Mouse (Mus musculus) regulatory T cell (primary cell): ENCODE results near the gene Gys2.
"Not testable (repeated sequence)": the region's sequence is repeated elsewhere in the genome, so short reads cannot be mapped to it uniquely, and the experiment has no call there.

Experiments used
- in situ Hi-C: fragments of 300-600 bp; cut with MboI, MseI; formaldehyde crosslinking; loops from one replicate; pipeline ENCODE4 v1.15.1; 2025; ENCODE audit warnings: high pct_unique_total_duplicates

Gene Gys2

GRCm38 (mm10) chr6:142472801-142473203 lies at the start of gene Gys2:
TSS of gene Gys2 (minus strand) at chr6:142473109.
- in situ Hi-C loops, result no loop called here

DNA sequence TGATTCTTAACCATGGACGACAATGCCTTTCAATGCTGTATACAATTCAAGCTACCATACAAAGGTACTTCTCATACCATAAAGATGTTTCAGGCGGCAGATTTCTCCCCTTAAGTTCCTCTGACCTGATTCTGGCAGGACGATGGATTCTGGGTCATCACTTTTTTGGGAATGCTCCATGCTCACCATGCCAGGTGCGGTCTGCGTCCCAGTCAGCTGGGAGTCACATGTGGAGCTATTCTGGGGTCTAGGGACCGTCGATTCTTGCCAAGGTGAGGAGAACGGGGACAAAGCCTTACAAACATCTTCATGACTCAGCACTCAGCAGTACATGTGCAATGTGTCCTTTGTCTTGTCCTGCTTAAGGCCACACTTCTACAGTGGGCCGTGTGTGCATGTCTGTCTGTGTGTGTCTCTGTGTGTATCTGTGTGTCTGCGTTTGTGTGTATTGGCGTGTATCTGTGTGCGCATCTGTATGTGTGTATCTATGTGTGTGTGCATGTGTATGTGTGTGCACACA lies 48.7 kb upstream of the Gys2 start:
- in situ Hi-C loops, result loop anchor here (10.0 kb wide), 1 partner anchor 133 kb away; no protein-coding TSS in a partner anchor

DNA sequence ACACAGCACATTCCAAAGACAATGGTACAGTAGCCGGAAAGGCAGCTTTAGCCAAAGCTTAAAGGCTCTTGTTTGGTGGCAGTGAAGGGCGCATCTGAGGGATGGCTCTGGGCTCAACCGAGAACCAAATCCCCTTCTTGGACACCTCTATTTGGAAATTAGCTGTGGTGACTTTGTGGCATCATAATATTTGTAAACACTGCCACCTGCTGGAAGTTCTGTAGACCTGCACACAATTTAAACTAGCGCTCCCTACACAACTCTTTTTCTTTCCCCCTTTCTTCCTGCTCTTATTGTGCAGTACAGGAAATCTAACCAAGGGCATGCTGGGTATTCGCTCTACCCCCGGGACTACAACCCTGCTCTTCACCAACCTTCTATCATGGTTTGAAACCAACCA lies 46.2 kb upstream of the Gys2 start:
- in situ Hi-C loops, result no loop called here

DNA sequence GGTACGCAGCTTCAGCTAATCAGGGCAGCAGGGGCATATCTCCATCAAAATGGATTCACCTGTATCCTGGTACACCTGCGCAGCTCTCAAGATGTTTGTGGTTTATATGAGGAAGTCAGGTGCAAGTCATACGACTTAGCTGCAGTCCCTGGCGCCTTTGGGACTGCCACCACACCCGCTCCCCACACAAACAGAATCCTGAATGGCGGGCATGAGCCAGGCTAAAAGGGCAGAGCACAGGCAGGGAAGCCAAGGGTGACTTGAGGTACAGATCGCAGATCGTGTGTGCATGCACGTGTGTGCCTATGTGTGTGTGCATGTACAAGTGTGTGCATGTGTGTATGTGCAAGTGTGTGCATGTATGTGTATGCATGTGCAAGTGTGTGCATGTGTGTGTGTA lies 42.5 kb upstream of the Gys2 start:
- in situ Hi-C loops, result not testable (repeated sequence)

GRCm38 (mm10) chr6:142514912-142515311 lies 42.0 kb upstream of the Gys2 start:
- in situ Hi-C loops, result no loop called here

- in situ Hi-C loops, result no loop called here
These were observed 40.0 kb upstream of the Gys2 start for GRCm38 (mm10) chr6:142512902-142513301.

- in situ Hi-C loops, result no loop called here
These were observed 38.7 kb upstream of the Gys2 start for GRCm38 (mm10) chr6:142511516-142512135.

- in situ Hi-C loops, result no loop called here
These were observed 35.8 kb upstream of the Gys2 start for GRCm38 (mm10) chr6:142508663-142509062.

DNA sequence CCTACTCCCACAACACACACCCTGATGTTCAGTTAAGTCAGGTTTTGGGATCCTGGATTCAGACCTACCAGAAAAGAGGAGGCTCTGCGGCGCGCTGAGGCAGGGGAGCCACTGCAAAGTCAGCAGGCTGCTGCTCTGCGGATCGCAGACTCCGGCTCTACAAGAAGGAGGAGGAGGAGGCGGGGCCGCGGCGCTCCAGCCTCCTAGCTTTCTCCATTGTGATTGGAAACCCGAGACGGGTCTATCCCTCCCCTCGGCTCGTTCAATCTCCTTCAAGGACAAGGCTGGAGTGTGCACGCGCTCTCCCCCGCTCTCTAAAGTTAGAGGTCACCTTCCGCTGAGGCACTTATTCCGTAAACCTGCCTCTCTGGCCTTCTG lies 34.9 kb upstream of the Gys2 start, which contains the start of gene Ldhb:
Gene Ldhb, minus strand, starts transcription at position 173 of the 378 bp plus-strand sequence.
- in situ Hi-C loops, result no loop called here

- in situ Hi-C loops, result no loop called here
These were observed 34.3 kb upstream of the Gys2 start for GRCm38 (mm10) chr6:142507033-142507784.

- in situ Hi-C loops, result no loop called here
These were observed 33.6 kb upstream of the Gys2 start for GRCm38 (mm10) chr6:142506338-142507032.

GRCm38 (mm10) chr6:142503601-142504000 lies 30.7 kb upstream of the Gys2 start:
- in situ Hi-C loops, result no loop called here

- in situ Hi-C loops, result no loop called here
These were observed 29.7 kb upstream of the Gys2 start for GRCm38 (mm10) chr6:142502519-142503125.

DNA sequence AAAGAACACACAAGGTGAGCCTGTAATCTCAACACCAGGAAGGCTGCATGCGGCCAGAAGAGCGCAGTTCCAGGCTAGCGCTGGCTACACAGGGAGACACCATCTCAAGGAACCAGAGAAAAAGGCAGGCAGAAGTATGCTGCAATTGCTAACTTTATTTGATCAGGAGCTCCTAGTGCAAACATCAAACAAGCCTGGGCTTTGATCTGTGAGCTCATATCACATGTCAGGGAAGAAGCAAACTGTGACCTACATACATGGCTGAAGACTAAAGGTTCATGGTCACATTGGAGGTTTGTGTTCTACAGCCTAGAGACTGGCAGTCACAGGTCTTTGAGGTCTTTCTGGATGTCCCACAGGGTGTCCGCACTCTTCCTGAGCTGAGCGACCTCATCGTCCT lies 17.2 kb upstream of the Gys2 start:
- in situ Hi-C loops, result not testable (repeated sequence)

DNA sequence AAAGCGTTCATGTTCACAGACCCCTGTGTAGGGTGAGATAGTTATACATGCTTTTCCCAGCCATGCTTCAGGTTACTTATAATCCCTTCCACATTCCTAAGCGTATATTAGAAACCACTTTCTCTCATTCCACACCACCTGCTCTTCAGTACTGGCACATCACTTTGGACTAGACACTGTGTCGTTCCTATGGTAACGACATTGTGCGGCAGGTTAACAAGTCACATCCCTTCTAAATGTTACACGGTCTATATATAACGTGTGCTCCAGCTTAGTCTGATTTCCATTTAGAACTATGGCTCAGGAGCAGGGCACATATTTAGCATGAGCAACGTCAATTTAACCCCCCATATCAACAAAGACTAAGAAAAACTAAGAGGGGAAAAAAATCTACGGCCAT lies 14.7 kb upstream of the Gys2 start:
- in situ Hi-C loops, result no loop called here

GRCm38 (mm10) chr6:142485478-142486123 lies 12.7 kb upstream of the Gys2 start:
- in situ Hi-C loops, result no loop called here

DNA sequence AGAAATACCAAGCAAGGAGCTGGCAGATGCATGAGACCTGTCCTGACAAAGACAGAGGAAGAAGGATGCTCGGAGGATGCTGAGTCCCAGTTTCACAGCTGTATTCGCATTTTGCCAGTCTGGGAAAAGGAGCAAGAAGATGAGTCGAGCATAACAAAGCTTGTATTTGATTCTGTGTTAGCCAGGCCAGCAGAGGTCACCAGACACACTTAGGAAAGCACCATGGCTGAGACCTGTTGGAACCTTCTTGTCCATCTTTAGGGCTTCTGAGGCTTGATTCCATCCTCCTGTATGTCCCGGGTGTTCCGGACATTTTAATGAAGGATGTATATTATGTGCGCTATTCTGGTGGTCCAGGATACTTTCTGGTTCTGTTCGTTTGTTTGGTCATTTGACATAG lies 4.3 kb upstream of the Gys2 start:
- in situ Hi-C loops, result no loop called here

GRCm38 (mm10) chr6:142471141-142471540 lies 1.8 kb downstream of the Gys2 start:
- in situ Hi-C loops, result no loop called here

DNA sequence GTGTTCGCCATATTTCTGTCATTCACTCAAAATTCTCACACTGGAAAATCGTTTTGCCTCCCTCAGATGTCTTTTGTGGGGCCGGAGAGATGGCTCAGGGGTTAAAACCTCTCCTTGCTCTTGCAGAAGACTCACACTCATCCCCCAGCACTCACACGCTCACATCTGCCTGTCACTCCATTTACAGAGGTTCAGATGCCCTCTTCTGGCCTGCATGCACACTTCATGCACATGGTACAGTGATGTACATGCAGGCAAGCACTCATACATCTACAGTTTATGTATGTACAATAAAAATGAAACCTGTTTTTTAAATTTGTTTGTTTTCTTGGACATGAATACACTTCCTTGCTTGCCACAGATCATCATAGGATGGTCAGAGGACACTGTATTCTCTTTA lies 3.3 kb downstream of the Gys2 start:
- in situ Hi-C loops, result no loop called here

DNA sequence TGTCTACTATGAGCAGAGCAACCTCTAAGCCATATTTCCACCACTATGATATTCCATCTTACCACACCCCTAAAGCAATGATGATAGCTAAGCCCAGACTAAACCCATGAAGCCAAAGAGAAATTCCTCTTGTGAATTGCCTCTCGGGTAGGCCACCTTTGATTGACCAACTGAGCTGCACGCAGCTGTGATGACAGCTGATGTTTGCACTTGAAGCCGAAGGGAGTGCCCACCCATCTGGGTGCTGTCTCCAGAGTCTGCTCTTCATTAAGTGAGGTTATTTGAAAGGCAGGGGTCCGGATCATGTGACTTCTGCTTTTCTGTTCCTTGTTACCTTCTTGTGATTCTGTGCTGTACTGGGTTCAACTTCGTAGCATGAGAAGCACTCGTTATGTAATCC lies 10.7 kb downstream of the Gys2 start:
- in situ Hi-C loops, result no loop called here

DNA sequence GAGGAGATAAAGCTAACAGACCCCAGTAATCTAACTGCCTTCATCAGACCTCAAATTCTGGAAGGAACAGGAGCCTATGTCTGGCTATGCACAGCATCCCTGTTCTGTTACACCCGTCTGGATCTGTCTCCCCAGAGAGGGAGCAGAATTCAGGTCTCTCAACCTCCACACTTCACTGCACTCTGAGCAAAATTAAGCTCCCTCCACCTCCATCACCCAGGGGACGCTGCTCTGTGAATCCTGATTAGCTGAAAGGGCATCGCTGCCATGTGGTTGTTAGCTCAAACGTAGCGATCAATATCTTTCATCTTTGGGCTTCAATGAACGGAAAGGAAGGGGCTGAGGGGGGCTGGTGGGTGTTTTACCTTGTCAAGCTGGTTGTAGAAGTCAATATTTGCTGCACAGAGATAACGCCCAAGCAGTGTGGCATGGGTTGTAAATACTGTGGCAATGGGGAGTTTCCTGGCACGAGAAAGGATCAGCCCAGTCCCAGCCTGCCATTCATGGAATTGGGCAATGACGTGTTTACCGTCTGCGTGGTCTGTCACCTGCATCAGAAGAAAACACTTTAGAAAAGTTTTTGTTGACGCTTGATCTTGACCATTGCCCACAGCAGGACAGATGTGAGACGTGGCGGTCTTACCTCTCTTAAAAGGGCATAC lies 13.8 kb downstream of the Gys2 start:
- in situ Hi-C loops, result no loop called here
